Mouse (Mus musculus): ENCODE results near the gene 3110082J24Rik.

Gene 3110082J24Rik

DNA sequence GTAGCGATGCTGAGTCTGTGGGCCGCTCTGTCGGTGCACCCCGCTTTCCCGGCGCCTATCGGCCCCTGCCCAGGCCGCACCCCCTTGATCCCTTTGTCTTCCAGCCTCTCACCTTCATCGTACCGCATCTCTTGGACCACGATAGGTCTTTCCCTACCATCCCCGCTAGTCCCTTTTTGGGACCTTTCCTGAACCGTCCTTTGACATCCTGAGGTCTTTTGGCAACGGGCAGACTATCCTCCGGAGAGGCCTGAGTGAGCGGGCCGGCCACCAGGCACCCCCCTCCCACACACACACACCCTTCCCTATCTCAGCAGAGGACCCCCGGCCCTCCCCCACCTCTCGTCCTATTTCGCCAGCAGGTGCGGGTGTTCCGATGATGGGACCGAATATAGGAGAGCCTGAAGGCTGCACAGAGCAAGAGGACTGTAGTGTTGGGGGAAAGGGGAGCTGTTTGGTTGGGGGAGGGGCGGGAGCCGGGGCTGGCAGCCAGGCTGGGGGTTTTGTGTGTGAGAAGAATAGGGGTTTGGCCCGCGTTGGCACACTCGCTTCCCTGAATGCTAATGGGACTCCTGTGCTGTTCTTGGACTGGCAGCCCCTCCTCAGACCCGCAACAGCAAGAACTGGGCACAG, at the start of gene 3110082J24Rik:
TSS of gene 3110082J24Rik (minus strand) at position 419 of the 633 bp plus-strand sequence.
- DNase-seq (ENCODE audit: extremely low spot score, low spot score): peak; percentile 49

GRCm38 (mm10) chr5:30155395-30155792, 49.5 kb upstream of the 3110082J24Rik start:
- no peak for DNase-seq (ENCODE audit: extremely low spot score, low spot score)

- DNase-seq (ENCODE audit: extremely low spot score, low spot score): peak; percentile 93
Measured at GRCm38 (mm10) chr5:30154474-30155394, 48.8 kb upstream of the 3110082J24Rik start, which contains the start of the genes Hadha and Hadhb. TSS of gene Hadha (minus strand) at chr5:30155162. TSS of gene Hadhb (plus strand) at chr5:30155248.

DNA sequence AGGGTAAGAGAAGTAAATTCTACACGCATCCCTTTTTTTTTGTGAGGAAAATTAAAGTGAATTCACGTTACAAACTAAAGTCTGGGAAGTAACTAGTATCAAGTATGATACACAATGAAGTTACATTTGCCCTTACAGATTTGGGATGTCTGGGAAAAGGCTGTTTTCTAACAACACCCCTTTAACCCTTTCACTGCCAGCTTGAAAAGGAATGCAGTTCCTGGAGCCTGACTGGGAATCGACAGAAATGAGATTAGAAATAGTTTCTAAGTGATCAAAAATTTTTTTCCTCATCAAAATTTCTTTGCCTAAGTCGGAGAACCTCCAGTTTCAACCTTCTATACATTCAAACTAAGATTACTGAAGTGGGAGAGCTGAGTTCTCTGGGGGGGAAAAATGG, 48.1 kb upstream of the 3110082J24Rik start:
- DNase-seq (ENCODE audit: extremely low spot score, low spot score): no peak

DNA sequence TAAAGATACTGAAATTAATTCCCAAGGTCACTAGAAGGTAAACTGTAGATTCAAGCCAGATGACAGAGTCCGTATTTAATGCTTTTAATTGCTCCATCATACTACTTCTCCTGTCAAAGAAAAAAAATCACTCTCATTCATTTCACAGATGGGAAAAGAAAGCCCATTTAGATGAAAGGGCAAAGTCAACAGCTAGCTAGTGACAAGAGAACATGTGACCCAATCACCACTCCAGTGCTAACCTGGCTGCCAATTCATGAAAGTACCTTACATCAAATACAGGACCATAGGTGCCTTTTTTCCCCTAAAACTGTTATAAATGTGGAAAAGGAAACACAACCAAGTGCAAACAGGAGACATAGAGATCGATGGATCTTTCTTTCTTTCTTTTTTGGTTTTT, 47.3 kb upstream of the 3110082J24Rik start:
- no peak for DNase-seq (ENCODE audit: extremely low spot score, low spot score)

- no peak for DNase-seq (ENCODE audit: extremely low spot score, low spot score)
Measured at GRCm38 (mm10) chr5:30152413-30152812, 46.5 kb upstream of the 3110082J24Rik start.

- no peak for DNase-seq (ENCODE audit: extremely low spot score, low spot score)
Measured at GRCm38 (mm10) chr5:30152007-30152406, 46.1 kb upstream of the 3110082J24Rik start.

DNA sequence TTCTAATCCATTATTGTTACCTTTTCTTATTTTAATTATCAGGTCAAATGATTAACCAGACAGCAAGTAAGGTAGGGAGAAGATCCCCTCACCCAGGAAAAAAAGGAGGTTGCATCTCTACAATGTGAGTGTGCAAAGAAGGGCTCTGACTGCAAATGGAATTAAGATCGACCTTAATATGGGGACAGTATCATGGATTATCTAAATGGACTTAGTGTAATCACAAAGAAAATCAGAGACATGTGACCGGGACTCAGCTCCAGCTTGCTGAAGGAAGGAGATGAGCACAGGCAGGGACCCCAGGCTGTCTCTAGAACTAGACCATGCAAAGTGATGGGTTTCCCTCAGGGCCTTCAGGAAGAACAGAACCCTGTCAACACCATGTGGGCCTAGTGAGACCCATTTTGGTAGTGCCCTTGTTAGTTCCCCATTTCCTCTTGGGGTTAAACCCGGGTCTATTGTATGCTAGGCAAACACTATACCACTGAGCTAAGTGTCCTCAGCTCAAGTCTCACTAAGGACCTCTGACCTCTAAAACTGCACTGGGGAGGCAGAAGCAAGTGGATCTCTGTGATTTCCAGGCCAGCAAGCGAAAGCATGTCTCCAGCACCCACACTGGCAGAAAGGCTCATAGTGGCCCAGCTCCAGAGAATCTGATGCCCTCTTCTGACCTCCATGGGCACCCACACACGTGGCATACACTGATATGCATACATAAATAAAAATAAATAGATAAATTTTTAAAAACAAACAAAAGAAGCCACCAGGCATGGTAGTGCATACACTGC, 42.4 kb upstream of the 3110082J24Rik start:
- no peak for DNase-seq (ENCODE audit: extremely low spot score, low spot score)

- DNase-seq (ENCODE audit: extremely low spot score, low spot score): no peak
Measured at GRCm38 (mm10) chr5:30146526-30146925, 40.6 kb upstream of the 3110082J24Rik start.

DNA sequence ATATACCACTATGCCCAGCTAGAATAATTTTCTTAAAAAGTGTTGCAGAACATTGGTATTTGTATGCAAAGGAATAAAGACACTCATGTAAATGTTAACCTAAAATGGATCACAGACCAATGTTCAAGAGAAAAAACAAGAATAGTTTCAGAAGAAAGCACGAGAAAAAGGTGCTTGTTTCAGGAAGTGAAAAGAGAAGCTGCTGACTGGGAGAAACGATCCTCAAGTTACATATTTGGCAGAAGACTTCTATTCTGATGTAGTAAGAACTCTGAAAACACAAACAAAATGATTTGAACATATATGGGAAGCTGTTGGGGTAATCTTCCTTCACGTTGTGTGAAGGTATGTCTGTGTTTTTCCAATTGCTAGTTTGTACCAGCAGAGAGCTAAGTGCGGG, 32.3 kb upstream of the 3110082J24Rik start:
- no peak for DNase-seq (ENCODE audit: extremely low spot score, low spot score)

- DNase-seq (ENCODE audit: extremely low spot score, low spot score): no peak
Measured at GRCm38 (mm10) chr5:30137271-30137670, 31.4 kb upstream of the 3110082J24Rik start.

DNA sequence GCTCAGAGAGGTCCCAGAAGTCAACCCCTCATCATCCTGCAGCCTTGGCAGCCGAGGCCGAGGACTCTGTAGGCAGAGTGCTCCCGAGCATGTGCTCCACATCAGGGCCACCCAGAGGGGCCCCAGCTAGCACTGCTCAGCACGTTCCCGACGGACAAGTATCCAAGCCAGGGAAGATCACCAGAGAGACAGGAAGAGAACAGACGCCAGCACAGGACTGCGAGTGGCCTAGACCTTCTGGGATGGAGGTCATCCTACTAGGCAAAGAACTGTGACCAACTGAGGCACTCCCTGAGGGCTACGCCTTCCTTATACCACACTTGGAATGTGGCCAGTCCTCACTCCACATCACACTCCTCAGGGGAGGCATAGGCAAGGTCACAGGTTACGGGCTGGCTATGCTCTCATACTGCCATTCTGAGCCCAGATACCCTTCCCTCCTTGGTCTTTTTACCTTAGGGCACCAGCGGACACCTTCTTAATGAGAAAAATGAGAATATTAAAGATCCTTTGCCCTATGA, 29.9 kb upstream of the 3110082J24Rik start:
- no peak for DNase-seq (ENCODE audit: extremely low spot score, low spot score)

GRCm38 (mm10) chr5:30132173-30132572, 26.3 kb upstream of the 3110082J24Rik start:
- DNase-seq (ENCODE audit: extremely low spot score, low spot score): no peak

GRCm38 (mm10) chr5:30131246-30131645, 25.4 kb upstream of the 3110082J24Rik start:
- DNase-seq (ENCODE audit: extremely low spot score, low spot score): no peak

GRCm38 (mm10) chr5:30128680-30129079, 22.8 kb upstream of the 3110082J24Rik start:
- no peak for DNase-seq (ENCODE audit: extremely low spot score, low spot score)

- no peak for DNase-seq (ENCODE audit: extremely low spot score, low spot score)
Measured at GRCm38 (mm10) chr5:30127921-30128597, 22.2 kb upstream of the 3110082J24Rik start.

GRCm38 (mm10) chr5:30126756-30127155, 20.9 kb upstream of the 3110082J24Rik start:
- DNase-seq (ENCODE audit: extremely low spot score, low spot score): no peak

DNA sequence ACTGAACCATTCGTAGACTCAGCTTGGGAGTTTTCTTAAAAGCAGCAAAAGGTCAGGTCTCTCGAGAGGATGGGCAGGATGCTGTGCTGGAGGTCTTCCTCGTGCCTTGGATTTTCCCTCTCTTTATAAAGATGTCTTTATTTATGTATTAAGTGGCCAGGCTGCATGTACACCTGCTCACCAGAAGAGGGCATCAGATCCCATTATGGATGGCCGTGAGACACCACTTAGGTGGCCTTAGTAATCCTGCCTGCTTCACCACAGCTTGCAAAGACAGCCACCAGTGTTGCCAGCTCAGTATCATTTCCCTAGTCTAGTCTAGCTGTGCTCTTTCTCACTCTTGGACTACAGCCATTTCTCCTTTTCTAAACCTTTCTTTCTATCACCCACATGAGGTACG, 19.7 kb upstream of the 3110082J24Rik start:
- DNase-seq (ENCODE audit: extremely low spot score, low spot score): no peak

GRCm38 (mm10) chr5:30122481-30122880, 16.6 kb upstream of the 3110082J24Rik start:
- no peak for DNase-seq (ENCODE audit: extremely low spot score, low spot score)

- DNase-seq (ENCODE audit: extremely low spot score, low spot score): no peak
Measured at GRCm38 (mm10) chr5:30120106-30120505, 14.2 kb upstream of the 3110082J24Rik start.

DNA sequence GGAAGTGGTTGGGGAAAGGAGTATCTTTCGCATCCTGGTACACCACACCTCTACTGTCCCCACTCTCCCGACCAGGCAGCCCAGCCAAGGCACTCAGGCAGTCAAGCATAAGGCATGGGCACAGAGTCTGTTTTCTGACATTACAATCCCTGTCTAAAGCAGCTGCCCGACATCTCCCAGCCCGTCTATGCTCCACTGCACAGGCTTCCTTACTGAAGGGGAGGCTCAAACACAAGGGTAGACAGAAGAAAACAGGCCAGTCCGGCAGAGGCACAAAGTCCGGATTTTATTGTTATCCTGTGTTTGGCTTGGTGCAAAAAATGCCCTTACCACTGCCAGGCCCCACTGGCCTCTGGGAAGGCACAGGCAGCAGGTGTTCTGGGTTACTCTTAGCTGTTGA, 13.3 kb upstream of the 3110082J24Rik start:
- no peak for DNase-seq (ENCODE audit: extremely low spot score, low spot score)
